Mouse (Mus musculus): ENCODE results near the gene Btf3l4. TPM values are rescaled to one million over a fixed set of nuclear protein-coding genes. Genes with fewer than 3 reads are reported as not detected.

The Btf3l4 gene
- total and polyA plus RNA-seq, 3 experiments = 8.8 to 119 (median 88.3) TPM

- Histone ChIP-seq H3K9me3 (replicated peaks) (no peaks in the 10 kb centered on the region), H3K36me3 (replicated peaks) (peaks cover 45% of the 10 kb centered on the region), H3K27me3 (ENCODE audit: insufficient read depth, low read length) (no peaks in the 10 kb centered on the region), H3K4me1 (ENCODE audit: insufficient read depth, low read depth, low read length) (peaks cover 24% of the 10 kb centered on the region), H3K4me3 (ENCODE audit: low read depth, low read length) (no peak overlapping the region)
- TF ChIP-seq GATA1 (IDR thresholded peaks at IDR 0.05; ENCODE audit: borderline replicate concordance, low read length) (no peak), CTCF (IDR thresholded peaks at IDR 0.05; ENCODE audit: low read depth, low read length) (no peak), TAL1 (conservative IDR thresholded peaks at IDR 0.05; ENCODE audit: low read depth, low read length) (no peak), GATA2 (IDR thresholded peaks at IDR 0.05; ENCODE audit: borderline replicate concordance, low read depth, low read length) (no peak), POLR2AphosphoS5 (IDR thresholded peaks at IDR 0.05; ENCODE audit: insufficient replicate concordance, low read depth, low read length) (no peak)
- DNase-seq (ENCODE audit: low spot score) (no peak), ATAC-seq (ENCODE audit: extremely low read depth, insufficient number of reproducible peaks, low FRiP score, poor library complexity, severe bottlenecking) (no peak)
Observed at GRCm38 (mm10) chr4:108830698-108831097, 2.7 kb downstream of the Btf3l4 start.

GRCm38 (mm10) chr4:108826643-108827042 lies 6.8 kb downstream of the Btf3l4 start:
- Histone ChIP-seq H3K9me3 (replicated peaks) (no peaks in the 10 kb centered on the region), H3K4me3 (ENCODE audit: low read depth, low read length) (no peak overlapping the region), H3K27me3 (ENCODE audit: insufficient read depth, low read length) (no peaks in the 10 kb centered on the region), H3K36me3 (replicated peaks) (peaks cover 80% of the 10 kb centered on the region), H3K4me1 (ENCODE audit: insufficient read depth, low read depth, low read length) (peaks cover 4% of the 10 kb centered on the region)
- DNase-seq (ENCODE audit: low spot score) = no peak
- no peak for ATAC-seq (ENCODE audit: extremely low read depth, insufficient number of reproducible peaks, low FRiP score, poor library complexity, severe bottlenecking)
- no peak for TF ChIP-seq GATA2 (IDR thresholded peaks at IDR 0.05; ENCODE audit: borderline replicate concordance, low read depth, low read length)
- no peak for TF ChIP-seq GATA1 (IDR thresholded peaks at IDR 0.05; ENCODE audit: borderline replicate concordance, low read length)
- no peak for TF ChIP-seq CTCF (IDR thresholded peaks at IDR 0.05; ENCODE audit: low read depth, low read length)
- TF ChIP-seq POLR2AphosphoS5 (IDR thresholded peaks at IDR 0.05; ENCODE audit: insufficient replicate concordance, low read depth, low read length) = no peak
- TF ChIP-seq TAL1 (conservative IDR thresholded peaks at IDR 0.05; ENCODE audit: low read depth, low read length) = no peak

GRCm38 (mm10) chr4:108826096-108826495 lies 7.3 kb downstream of the Btf3l4 start:
- DNase-seq (ENCODE audit: low spot score) (no peak), ATAC-seq (ENCODE audit: extremely low read depth, insufficient number of reproducible peaks, low FRiP score, poor library complexity, severe bottlenecking) (no peak)
- Histone ChIP-seq H3K4me1 (ENCODE audit: insufficient read depth, low read depth, low read length) (peaks cover 2% of the 10 kb centered on the region), H3K9me3 (replicated peaks) (no peaks in the 10 kb centered on the region), H3K27me3 (ENCODE audit: insufficient read depth, low read length) (no peaks in the 10 kb centered on the region), H3K36me3 (replicated peaks) (peaks cover 85% of the 10 kb centered on the region), H3K4me3 (ENCODE audit: low read depth, low read length) (no peak overlapping the region)
- TF ChIP-seq GATA1 (IDR thresholded peaks at IDR 0.05; ENCODE audit: borderline replicate concordance, low read length) (no peak), GATA2 (IDR thresholded peaks at IDR 0.05; ENCODE audit: borderline replicate concordance, low read depth, low read length) (no peak), POLR2AphosphoS5 (IDR thresholded peaks at IDR 0.05; ENCODE audit: insufficient replicate concordance, low read depth, low read length) (no peak)

GRCm38 (mm10) chr4:108825677-108826076 lies 7.7 kb downstream of the Btf3l4 start:
- H3K4me3 ChIP-seq (ENCODE audit: low read depth, low read length) = no peak overlapping the region
- DNase-seq (ENCODE audit: low spot score) (no peak), ATAC-seq (ENCODE audit: extremely low read depth, insufficient number of reproducible peaks, low FRiP score, poor library complexity, severe bottlenecking) (no peak)
- H3K36me3 ChIP-seq (replicated peaks) = peaks cover 87% of the 10 kb centered on the region
- no peak for TF ChIP-seq POLR2AphosphoS5 (IDR thresholded peaks at IDR 0.05; ENCODE audit: insufficient replicate concordance, low read depth, low read length)
- no peak for TF ChIP-seq GATA2 (IDR thresholded peaks at IDR 0.05; ENCODE audit: borderline replicate concordance, low read depth, low read length)
- TF ChIP-seq CTCF (IDR thresholded peaks at IDR 0.05; ENCODE audit: low read depth, low read length) = no peak
- TF ChIP-seq GATA1 (IDR thresholded peaks at IDR 0.05; ENCODE audit: borderline replicate concordance, low read length) = no peak
- TF ChIP-seq TAL1 (conservative IDR thresholded peaks at IDR 0.05; ENCODE audit: low read depth, low read length) = no peak
- no peaks in the 10 kb centered on the region; the same call in 1 of the 2 replicates for H3K4me1 ChIP-seq (ENCODE audit: insufficient read depth, low read depth, low read length)
- no peaks in the 10 kb centered on the region for H3K9me3 ChIP-seq (replicated peaks)
- no peaks in the 10 kb centered on the region for H3K27me3 ChIP-seq (ENCODE audit: insufficient read depth, low read length)

- Histone ChIP-seq H3K27me3 (ENCODE audit: insufficient read depth, low read length) (peaks cover 4% of the 10 kb centered on the region; the same call in 1 of the 2 replicates), H3K4me3 (ENCODE audit: low read depth, low read length) (no peak overlapping the region), H3K4me1 (ENCODE audit: insufficient read depth, low read depth, low read length) (no peaks in the 10 kb centered on the region; the same call in 1 of the 2 replicates), H3K36me3 (replicated peaks) (peaks cover 10% of the 10 kb centered on the region), H3K9me3 (replicated peaks) (no peaks in the 10 kb centered on the region)
- no peak for TF ChIP-seq TAL1 (conservative IDR thresholded peaks at IDR 0.05; ENCODE audit: low read depth, low read length)
- no peak for TF ChIP-seq GATA2 (IDR thresholded peaks at IDR 0.05; ENCODE audit: borderline replicate concordance, low read depth, low read length)
- DNase-seq (ENCODE audit: low spot score) (no peak), ATAC-seq (ENCODE audit: extremely low read depth, insufficient number of reproducible peaks, low FRiP score, poor library complexity, severe bottlenecking) (no peak)
Observed at GRCm38 (mm10) chr4:108811550-108811949, 21.9 kb downstream of the Btf3l4 start.

GRCm38 (mm10) chr4:108811142-108811541 lies 22.3 kb downstream of the Btf3l4 start:
- TF ChIP-seq GATA2 (IDR thresholded peaks at IDR 0.05; ENCODE audit: borderline replicate concordance, low read depth, low read length) (no peak), CTCF (IDR thresholded peaks at IDR 0.05; ENCODE audit: low read depth, low read length) (no peak), TAL1 (conservative IDR thresholded peaks at IDR 0.05; ENCODE audit: low read depth, low read length) (no peak), POLR2AphosphoS5 (IDR thresholded peaks at IDR 0.05; ENCODE audit: insufficient replicate concordance, low read depth, low read length) (no peak), GATA1 (IDR thresholded peaks at IDR 0.05; ENCODE audit: borderline replicate concordance, low read length) (no peak)
- no peaks in the 10 kb centered on the region for H3K9me3 ChIP-seq (replicated peaks)
- no peak overlapping the region for H3K4me3 ChIP-seq (ENCODE audit: low read depth, low read length)
- H3K4me1 ChIP-seq (ENCODE audit: insufficient read depth, low read depth, low read length) = no peaks in the 10 kb centered on the region; the same call in 1 of the 2 replicates
- ATAC-seq (ENCODE audit: extremely low read depth, insufficient number of reproducible peaks, low FRiP score, poor library complexity, severe bottlenecking) (no peak), DNase-seq (ENCODE audit: low spot score) (no peak)
- H3K36me3 ChIP-seq (replicated peaks) = peaks cover 10% of the 10 kb centered on the region
- H3K27me3 ChIP-seq (ENCODE audit: insufficient read depth, low read length) = peaks cover 4% of the 10 kb centered on the region; the same call in 1 of the 2 replicates
